Mouse (Mus musculus) gastrocnemius, postnatal 4 days (tissue): ENCODE measurements at regions not wholly inside any gene's neighbourhood (a gene's known extent, or its start where the extent isn't known, plus 50 kb on each side); places are given as distances from the start of the nearest gene placed in this dataset.

Experiments used
- DNase-seq, 2 experiments: peaks; one replicate each; pipeline ENCODE4 v3.0.0; 2021 to 2022; ENCODE audit warnings: low spot score in 2 of 2, mixed read lengths in 2 of 2

DNA sequence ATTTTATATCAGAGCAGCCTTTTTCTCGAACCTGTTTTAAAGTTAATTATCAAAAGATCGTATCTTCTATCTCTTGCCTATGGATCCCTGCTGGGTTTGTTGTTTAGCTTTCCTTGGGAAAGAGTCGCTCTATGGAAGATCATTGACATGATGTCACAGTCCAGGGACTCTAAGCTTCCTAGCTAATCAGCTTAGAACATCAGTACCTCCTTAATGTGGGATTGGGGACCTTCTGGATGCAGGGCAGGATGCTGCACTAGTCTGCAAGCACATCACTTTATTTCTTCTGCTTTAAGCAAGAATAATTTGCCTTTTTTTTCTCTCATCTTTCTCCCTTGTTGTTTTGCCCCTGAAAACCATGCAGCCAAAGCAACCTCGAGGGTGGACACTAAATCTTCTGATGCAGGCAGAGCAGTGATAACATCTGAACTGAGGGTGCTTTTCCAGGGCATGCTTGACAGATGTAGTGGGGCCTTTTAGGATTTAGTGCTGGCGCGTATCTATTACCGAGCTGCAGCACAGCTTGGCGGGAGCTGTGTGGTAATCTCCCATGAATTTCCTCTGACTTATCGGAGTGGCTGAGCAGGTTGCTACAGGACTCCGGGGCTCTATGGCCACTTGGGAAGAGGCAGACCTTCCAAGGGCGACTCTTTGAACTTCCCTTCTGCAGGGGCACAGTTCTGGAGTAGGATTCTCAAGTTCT is 425.0 kb downstream of the Bcl11a start:
- DNase-seq: no peak

DNA sequence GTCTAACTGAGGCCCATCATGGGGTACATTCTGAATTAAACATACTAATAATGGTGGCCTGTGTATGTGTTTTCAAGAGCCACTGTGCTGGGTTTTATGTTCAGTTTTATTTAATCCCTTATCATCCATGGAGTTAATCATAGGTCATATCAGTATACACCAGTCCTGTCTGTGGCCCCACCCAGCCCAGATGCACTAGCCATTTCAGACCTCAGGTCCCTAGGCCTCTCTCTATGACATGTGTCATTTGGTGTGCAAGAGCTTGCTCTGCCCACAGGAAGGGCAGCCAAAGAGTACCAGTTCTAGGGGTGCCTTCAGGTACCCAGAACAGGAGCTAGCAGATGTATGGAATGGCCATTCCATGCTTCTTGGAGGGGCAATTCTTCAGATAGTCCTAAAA is 437.7 kb downstream of the Bcl11a start:
- no peak for DNase-seq

DNA sequence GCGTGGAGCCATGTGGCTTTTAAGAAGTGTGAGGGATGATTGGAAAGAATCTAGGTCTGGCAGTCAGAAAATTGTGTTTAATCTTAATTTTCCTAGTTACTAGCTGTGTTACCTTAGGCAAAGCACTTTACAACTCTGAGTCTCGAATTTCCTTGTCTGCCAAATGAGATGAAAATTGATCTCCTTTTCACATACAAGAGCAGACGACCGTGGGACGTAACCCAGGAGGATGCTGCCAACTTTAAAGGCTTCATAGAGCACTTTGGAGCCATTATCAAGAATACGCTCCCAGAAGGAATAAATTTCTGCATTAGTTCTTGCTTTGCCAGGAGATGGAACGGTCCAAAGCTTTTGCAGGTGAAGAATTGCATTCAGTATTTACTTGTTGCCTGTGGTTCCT is 457.6 kb downstream of the Bcl11a start:
- DNase-seq: no peak

DNA sequence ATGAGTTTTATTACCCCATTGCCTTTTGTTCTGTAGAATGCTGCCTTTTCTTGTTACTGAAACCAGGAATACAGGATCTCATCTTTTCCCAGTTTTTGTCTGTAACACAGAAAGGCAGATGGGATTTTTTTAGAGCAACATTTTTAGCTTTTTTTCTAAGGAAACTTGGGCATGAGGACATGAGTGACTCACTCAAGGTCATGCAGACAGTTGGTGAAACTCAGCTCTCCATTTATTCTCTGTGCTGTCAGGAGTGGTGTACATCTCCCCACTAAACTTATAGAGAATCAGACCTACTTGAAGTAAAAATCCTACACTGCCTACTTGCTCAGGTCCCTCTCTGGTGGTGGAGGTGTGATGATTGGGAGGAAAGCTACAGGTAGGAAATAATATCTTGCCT is 459.9 kb downstream of the Bcl11a start:
- DNase-seq: no peak

DNA sequence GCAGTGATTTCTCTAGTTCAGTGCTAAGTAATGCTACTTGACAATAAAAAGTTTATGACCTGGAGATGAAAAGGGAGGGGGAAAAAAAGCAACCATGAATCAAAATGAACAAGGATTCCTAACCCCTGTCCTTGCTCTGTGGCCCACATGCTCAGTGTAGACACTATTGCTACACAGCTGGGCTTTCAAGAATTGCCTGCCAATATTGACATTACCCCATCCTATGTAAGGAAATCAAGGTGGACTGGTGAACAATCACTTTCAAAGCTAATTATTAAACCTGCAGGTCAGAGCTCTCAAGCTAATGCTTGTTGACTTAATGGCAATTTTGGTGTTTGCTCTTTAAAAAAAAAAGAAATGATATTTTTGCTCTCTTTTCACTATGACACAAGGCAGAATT is 491.8 kb downstream of the Bcl11a start:
- DNase-seq: no peak

DNA sequence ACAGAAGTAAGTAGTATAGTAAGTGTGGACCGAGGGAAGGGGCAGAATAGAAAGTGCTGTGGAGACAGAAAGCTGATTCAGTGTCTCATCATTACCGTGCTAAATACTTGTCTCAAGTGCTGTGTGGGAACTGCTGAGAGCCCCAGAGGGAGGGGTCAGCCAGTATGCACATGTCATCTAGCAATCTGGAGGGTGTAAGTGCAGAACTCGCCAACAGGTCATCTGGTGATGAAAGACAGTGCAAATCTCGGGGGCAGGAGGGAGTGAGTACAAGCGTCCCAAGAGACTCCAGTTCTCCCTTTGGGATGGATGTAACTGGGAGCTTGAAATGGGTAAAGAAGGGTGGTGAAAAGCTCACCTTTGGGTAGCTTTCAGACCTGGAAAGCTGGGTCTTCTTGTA is 535.7 kb downstream of the Bcl11a start:
- no peak for DNase-seq

DNA sequence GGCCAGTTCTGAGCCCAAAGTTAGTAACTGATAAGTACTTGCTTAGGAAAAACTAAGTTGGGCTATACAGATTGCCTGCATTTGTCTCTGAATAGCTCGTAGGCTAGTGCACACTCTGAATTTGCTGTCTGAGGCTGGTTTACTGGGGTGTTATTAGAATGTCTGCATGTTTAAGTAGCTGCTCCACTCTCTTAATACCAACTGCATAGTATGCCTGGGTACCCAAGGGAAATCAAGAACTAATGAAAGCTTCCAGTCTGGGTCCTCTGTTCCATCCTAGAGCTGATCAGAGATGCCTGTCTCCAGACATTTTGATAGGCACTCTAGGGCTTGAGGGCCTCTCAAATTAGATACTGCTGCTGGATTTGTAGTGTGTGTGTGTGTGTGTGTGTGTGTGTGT is 537.6 kb downstream of the Bcl11a start:
- no peak for DNase-seq

DNA sequence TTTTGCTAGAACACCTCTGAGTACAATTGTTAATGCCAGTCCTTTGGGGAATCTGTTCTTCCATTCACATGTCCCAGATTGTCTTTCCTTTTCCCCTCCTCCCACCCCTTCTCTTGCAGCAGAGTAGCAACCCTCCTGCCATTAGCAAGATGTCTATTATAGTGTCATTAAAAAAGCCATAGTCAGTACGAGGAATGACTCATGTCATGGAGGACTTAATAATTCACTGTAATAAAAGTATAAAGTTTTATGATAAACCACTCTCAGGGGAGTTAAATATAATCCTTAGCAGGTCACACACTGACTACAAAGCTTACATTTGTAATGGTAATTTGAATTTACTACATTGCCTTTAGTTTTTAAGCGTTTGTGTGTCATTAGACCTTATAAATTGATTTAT is 540.7 kb downstream of the Bcl11a start:
- DNase-seq: no peak

DNA sequence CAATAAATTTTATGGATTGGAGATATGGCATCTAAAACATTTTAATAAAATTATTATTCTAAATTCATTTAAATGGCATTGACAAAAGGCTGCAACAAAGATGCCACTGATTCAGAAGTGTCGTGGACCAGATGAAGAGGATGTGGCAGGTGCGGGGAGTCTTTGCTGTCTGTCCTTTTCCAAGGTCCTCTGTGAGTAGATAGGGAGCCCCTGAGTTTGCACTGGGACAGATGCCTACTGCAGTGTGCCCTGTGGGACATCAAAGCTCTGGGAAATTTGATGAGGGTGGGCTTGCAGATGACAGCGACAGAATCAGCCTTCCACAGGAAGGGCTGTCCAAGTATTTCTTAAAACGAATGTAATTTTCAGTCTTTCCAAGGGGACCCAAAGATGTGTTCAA is 541.2 kb downstream of the Bcl11a start:
- DNase-seq: no peak

DNA sequence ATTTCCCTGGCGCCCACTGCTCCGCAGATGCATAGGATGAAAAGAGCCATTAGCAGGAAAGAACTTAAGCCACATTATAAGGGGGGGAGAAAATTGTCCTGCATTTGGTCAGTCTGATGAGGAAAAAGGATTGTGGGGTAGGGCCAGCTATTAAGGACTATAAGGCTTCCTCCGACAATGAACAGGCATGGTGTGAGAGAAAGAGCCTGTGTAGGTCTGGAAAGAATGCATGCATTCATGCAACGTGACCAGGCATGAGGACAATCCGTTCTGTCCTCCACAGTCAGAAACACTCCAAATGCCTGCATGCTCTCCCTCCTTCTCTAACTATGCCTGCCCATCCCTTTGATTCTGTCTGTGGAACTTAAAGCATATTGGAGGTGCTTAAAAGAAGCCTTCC is 550.8 kb downstream of the Bcl11a start:
- no peak for DNase-seq

DNA sequence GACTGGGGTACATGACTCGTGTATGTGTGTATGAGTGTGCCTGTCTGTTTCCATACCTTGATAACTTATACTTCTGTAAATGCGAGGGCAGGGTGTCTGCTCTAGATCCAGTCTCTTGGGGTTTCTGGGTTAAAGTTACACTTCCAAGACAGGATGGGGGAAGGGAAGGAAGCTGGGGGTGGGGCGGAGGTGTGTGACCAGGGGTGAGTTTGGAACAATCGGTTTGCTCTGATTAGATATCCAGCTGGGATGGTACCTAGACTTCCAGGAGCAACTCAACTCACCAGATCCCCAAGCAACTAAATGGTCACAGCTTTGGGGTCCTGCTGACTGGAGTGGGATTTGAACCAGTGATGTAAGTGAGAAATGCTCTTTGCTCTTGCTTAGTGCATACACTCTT is 551.6 kb downstream of the Bcl11a start:
- DNase-seq: no peak

DNA sequence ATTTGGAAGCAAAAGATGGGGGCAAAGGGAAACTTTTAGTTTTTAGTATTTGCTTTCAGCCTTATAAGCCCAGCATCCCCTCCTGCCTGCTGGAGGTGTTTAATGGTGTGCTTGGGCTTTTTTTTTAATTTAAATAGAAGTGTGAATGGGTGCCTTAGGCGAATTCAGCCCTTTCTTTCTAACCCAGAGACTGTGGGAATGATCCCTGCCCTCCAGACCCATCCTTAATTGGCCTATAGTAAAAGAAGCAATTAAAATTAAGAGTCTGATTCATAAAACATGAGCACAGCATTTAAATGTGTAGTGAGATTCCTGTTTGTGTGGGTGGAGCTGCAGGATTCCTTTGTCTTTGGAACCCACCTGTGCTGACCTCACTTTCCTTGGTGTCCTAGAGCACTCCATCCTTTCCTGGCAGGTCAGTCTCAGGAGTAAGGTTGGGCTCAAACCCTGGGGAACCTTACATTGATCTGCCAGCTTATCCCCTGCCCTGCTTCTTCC is 552.6 kb downstream of the Bcl11a start:
- DNase-seq: no peak

DNA sequence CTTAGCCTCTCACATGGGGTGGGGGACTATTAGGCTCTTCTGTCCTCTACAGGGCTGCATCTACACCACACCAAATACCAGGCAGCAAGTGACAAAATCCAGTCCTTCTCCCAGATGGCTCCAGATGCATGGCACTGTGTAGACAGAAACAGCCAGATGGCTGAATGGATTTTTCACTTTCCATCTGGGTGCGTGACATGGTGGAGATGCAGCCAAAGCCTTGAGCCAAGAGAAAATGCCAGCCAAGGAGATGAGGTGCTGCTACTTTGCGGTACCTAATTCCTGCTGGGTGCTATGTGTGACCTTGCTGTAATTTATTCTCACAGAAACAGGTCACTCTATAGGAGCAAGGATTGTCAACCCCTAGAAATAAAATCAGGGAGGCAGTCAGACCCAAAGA is 553.8 kb downstream of the Bcl11a start:
- DNase-seq: no peak

DNA sequence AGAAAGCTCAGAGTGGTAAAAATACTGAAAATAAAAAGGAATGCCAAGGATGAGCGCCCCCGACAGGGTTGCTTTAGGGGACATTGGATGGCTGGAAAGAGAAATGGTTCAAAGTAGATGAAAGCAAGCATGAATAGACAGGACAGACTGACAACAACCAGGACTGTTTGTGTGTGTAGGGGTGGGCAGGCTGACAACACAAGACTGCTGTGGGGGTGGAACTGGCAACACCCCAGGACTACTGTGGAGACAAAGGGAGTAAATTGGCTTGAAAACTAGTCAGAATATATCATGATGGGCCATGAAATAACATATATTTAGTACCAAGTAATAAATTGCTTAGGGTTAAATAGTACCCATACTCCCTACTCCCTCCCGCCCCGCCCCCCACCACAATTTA is 558.9 kb downstream of the Bcl11a start:
- no peak for DNase-seq

DNA sequence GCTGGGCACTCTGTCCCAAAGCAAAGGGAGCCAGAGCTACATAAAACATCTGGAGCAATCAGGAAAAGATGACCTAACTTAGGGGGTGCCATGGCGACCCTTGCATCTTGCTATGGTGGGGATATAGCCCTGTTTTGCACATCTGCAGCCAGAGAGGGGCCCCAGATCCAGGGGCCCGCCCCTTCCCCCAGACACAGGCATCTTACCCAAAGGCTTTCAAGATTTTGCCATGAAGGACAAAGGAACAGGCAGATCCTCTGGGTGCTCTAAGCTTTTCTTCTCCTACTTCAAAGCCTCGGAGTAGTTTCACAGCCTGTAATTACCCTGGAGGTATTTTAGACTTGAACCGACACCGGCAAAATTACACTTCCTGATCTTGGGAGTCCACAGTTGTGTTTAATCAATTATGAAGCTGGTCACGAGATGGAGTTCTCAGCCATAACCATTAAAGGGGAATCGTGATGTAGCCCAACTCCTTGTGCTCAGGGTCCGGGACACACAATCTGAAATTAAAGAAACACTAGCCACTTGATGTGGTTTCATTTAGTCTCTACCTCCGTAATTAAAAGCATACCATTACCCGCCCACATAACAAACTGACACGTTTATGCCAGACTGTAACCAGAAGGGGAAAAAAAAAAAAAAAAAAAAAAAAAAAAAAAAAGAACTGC is 565.7 kb downstream of the Bcl11a start:
- DNase-seq: no peak

DNA sequence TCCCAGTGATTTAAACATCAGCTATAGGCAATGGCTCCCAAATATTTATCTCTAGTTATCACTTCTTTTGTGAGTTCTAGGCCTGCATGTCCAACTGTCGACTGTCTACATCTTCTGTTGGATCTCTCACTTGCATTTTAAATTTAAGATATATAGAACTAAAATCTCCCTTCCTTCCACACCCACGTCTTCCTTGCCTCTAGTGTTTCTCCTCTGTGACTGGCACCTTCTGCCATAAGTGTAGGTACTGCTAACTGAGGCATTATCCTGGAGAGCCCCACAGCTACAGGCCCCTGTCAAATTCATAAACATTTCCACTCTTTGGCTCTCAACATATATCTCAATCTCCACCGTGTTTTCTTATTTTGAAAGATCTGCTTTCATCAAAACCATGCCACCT is 575.0 kb downstream of the Bcl11a start:
- no peak for DNase-seq

DNA sequence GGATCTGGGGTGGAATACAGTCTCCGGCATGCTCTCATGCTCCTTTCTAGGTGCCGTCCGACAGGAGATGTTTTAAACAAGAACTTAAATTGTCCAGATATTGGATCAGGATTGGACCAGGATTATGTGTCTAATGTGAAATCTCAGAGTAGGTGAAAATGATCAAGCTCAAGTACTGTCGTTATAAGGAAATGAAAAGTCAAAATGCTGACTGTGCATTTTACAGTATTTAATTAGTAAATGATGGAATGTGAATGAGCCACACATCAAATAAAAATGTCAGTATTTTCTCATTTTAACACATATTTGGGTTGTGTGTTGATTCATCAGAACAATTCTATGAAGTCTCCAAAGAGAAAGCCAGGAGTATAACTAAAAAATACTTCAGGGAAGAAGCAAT is 586.2 kb downstream of the Bcl11a start:
- DNase-seq: no peak

DNA sequence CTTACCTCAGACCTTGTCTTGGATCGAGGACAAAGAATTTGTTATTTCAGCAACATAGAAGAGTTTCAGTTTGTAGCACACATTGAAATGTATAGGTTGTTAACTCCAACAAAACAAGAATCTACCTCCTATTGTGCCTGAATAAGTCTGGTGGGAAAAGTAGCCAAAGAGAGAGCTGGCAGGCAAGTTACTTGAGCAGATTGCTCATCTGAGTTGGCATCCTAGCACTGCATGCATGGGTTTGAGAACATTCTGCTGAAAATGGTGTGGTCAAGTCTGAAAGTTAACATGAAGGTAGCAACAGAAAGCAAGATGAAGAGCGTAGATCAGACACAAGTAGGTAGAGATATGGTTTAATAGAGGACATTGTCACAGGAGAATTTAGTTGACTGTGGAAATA is 587.5 kb downstream of the Bcl11a start:
- DNase-seq: no peak

DNA sequence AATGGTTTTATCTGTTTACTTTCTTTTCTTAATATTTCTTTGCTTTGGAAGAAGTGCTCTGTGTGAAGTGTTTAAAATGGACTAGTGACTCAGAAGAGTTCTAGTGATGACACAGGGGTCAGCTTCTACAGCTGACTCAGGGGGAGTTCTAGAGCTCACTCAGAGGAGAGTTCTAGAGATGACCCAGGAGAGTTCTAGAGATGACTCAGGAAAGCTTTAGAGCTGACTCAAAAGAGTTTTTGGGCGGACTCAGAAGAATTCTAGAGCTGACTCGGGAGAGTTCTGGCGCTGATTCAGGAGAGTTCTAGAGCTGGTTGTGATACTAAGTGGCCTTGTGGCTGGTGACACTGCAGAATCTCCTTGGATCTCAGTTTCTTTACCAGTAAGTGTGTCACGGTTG is 593.8 kb downstream of the Bcl11a start:
- no peak for DNase-seq

DNA sequence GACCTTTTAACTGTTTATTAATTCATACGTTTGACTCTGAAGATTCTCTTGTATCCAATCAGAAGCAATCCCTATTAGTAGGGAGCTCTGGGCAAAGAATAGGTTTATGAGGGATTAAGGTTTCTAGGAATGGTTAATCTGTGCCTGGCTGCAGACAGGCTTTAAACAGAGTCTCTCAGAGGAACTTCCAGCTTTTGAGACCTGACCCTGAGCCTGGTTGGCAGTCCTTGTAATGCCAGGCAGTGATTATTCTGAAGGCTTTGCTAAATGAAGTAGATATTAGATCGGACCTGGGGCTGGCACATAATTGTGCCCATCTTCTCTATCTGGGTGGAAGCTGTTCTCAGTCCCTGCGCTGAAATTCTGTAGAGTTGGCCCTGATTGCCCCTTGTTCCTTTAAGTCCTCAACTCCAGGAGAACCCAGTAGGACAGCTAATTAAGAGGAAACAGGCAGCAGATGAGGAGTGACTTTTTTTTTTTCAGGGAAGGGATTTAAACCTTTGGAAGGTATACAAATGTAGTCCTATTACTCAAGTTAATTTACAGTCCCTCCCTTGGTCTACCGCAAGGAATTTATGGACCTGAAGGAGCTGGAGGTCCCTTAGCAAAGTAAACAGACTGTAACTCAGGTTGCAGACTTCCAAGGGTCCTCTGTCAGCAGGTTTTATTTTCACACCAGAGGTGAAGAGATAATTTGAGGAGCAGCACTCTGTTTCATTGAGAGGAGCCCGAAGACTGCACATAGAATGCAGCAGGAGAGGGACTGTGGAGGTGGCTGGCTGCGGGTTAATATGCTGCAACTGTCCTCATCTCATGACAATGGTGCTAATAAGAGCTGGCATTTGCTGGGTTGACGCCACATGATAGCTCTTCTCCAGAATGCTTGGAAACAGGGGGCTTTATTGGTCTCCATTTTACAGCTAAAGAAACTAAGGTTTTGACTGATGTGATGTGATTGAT is 595.7 kb downstream of the Bcl11a start:
- DNase-seq: no peak

DNA sequence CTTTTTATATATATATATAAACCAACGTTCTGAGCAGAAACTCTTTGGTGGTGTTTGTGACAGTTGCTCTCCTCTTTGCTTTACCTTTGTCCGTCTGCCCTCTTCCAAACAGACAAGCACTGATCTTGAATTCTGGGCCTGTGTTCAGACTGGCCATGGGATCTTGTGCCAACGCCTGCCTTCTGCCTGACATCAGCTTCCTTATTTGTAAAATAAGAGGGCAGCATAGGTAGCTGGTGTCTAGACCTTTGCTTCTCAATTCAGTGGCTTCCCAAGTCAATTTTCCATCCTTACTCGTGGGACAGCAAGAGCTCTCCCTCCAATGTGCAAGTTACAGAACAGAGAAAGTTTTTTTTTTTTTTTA is 596.3 kb downstream of the Bcl11a start:
- DNase-seq: no peak

DNA sequence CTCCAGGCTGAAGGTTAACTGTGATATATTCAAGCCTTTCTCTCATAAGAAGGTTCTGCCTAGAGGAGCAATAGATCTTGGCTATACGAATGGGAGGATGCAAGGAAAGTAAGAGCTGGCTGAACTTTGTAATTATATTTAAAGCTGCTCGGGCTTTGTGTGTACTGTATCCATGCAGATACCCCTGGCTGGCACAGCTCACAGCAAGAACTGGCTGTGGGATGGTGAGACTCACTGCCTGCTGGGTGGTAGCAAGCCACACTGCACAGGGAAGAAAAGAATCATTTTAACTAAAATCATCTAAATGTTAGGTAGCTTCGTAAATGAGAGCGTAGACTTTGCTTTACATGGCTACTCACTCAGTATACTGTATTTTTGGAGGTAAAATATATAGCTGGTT is 599.2 kb downstream of the Bcl11a start:
- no peak for DNase-seq
